Mouse (Mus musculus) liver, adult 2 months (tissue): ENCODE results near the gene Plcg1.

Source experiments
- CTCF ChIP-seq: fragments of 200-500 bp; IDR thresholded peaks from 2 replicates; pipeline ENCODE4 v1.5.1; 2011; ENCODE audit warnings: low read depth, low read length, control low read depth
- POLR2A ChIP-seq: fragments of 200-500 bp; IDR thresholded peaks from 2 replicates; pipeline ENCODE4 v1.6.1; 2011; ENCODE audit warnings: low read length, control low read depth; ENCODE audit not compliant: insufficient read depth; ENCODE audit errors: extremely low read depth

DNA sequence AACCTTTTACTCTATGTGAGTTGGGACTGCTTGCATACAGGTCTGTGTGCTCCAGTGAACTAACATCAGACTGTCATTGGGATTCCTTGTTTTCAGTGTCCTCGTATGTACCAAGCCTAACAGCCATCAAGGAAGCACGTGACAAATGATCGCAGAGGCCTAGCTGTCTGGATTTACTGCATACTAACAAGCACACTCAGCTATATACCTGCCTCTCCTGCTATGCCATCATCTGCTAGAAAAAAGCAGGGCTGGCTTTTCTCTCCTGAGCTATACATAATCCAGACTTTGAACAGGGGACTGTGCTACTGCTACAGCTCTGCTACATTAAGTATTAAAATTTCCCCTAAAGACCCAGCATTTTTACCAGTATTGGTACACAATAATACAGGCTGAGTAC, 71.2 kb downstream of the Plcg1 start:
- no peak for TF ChIP-seq POLR2A
- no peak for TF ChIP-seq CTCF
